Mouse (Mus musculus): Measurements from ENCODE around the gene Msmo1.
A peak's percentile ranks its signal among the peaks of the same experiment; 100 is the strongest.

Gene Msmo1

DNA sequence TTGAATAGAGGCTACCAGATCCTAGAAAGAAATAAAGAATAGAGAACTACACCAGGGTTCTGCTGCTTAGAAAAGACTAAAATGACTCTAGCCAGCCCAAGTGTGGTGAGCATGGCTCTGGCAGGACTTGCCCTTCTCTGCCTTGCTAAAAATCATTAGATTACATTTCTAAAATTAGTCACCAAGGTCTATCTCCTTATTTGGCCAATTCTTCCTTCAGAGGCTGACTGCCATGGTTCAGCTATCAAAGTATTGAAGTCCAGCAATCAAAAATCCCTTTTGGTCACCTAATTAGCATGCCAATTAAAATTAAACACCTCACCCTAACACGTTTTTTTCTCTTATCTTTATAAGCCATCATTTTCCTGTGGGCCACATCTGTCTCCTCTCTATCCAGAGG is 22.0 kb downstream of the Msmo1 start:
- DNase-seq, result no peak

DNA sequence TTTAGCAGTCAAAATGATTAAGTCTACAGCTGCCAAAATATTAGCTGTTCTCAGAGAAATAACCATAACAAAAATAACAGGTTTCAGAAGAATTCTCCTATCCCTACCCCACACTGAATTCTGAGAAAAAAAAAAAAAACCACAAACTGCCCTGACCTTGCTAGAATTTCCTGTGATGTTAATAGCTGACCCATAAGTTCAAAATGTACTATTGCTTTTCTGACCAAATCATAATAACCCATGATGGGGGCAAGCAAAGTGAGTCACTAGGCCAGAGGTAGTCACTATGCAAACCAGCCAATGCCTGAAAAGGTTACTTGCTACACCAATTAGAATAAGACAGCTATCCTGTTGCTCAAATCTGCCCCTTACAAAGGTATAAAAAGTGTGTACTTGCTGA is 26.1 kb downstream of the Msmo1 start:
- no peak for DNase-seq

DNA sequence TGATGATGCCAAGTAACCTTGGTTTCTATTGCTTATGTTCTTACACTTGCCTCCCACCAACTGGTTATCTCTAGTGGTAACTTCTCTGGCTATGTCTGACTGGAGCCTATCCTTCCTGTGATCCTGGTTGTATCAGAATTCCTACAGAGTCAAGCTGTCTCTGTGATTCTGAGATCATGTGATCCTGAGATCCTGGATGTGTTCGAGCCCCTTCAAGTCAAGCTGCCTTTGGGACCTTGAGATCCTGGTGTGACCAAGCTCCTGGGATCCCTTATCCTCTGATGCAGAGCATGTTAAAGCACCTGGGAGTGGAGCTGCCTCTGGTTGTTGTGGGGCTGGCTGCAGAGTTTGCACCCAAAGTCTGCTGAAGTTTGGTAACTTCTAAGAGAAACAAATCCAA is 30.4 kb downstream of the Msmo1 start:
- DNase-seq, result no peak

DNA sequence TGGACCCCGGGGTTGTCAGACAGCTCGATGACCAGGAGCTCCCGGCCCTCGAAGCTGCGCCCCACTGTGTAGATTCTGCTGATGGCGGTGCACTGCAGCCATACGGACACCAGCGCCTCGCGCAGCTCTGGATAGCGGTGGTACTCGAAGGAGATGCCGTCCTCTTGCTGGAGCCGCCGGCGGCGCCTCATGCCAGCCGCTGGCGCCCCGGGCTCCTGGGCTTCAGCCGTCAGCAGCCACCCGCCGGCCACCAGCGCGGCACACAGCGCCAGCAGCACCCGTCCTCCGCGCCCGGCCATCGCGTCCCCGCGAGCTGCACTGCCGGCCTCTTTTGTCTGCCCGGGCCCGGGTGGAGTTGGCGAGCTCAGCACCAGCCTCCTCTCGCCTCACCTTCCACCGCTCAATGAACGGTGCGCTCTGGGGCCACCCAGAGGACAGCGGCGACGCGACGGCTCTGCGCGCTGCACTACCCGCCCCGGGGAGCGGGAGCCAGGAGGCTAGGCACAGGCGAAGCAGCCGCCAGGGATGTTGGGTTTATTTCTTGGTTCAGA is 40.9 kb downstream of the Msmo1 start, which contains the start of gene Cpe:
TSS of gene Cpe (minus strand) at position 404 of the 551 bp plus-strand sequence.
- peak; percentile 69 to 87 for DNase-seq

DNA sequence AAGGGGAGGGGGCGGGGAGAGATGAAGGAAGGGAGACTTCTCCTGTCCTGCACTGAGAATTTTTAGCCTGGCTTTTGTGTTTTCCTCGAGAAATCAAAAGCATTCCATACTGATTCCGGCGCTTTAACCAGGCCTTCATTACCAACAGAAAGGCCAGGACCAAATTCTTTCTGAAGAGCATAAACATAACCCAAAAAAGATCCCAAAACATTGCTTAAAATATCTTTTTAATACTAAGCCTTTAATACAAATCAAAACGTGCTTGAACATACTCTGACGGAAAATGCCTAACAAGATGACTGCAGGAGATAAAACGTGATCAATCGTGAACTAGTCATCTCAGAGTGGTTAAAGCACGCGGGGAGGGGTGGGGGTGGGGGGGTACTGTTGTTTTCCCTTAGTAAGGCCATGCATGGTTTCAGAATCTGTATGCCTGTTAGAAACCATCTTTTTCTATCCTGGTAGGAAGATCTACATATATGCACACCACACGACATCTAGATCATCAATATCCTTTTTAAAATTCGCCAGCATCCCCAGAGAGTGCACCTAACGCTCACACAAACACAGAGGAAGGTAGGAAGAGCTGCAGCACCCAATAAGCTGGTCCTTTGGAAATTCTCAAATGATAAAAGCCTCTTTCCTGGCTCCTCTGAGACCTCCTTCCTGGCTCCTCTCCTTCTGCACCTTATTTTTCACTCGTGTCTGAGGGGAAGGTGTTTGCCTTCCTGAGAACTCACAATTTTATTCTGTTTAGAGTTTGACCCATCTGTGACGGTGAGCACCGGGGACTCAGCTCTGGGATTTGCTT is 41.8 kb downstream of the Msmo1 start:
- DNase-seq, result no peak

DNA sequence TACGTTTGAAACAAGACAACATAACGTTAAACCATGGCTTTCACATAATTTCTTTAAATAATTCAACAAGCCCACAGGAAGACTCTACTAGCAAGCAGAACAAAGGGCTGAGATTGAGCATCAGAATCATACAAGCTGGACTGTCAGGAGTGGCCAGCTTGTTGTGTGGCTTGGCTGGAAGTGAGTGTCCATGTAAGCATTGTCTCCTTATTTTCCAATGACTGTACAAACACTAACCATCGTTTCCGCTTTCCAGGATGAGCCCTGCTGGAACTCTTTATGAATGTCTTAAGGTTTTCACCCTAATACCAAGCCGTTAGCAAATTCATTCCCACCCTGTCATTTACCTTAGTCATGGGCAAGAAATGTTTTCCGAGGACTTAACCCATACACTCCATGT is 42.7 kb downstream of the Msmo1 start:
- no peak for DNase-seq

DNA sequence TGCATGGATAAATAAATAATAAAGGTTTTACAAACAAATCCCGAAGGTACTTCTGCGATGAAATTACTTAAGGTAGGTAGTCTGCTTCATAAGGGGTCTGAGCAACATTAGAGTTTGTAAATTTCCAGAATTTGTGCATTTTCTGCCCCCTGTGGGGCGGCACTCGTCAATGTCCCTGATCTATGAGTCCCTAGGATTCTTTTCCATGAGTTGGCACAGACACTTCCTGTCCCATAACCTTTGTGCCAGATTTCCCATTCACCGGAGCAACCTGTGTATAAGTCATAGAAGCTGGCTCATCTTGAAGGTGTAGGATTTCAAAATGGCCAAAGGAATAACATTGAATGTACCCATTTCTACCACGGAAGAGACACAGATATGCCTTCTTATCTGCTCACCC is 43.3 kb downstream of the Msmo1 start:
- DNase-seq, result no peak

DNA sequence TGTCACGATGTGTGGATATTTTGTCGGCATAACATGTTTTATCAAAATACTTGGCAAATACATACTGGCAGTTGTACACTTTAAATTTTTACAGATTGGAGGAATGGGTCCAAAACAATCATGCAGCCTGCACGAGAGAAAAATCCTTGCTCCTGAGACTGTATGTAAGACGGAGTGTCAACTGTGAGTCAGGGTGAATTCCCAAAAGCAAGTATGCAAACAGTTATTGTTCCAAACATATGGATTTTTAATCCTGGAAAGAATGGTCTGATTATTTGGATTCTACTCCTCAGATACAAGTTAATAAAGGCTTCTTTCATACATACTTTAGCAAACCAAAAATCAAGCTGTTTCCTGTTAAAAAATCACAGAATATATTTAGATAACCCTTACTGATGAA is 44.9 kb downstream of the Msmo1 start:
- no peak for DNase-seq

DNA sequence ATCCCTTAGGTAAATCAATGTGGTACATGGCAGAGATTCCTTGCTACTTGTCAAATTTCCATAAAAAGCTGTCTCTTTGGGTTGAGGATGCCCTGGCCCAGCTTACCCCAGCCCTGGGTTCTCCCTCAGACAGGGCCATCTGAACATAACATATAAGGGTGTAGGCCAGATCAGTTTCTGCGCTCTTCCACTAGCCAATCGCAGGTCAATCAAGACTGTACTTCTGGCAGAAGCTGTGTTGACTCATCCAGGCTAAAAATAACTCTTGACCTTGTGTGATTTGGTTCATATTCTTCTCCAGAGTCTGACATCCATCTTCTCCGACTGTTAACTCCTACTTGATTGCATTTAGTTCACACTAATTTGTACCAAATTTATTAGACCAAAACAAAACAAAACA is 45.4 kb downstream of the Msmo1 start:
- DNase-seq, result peak in 1 of 2 experiments; percentile 13

DNA sequence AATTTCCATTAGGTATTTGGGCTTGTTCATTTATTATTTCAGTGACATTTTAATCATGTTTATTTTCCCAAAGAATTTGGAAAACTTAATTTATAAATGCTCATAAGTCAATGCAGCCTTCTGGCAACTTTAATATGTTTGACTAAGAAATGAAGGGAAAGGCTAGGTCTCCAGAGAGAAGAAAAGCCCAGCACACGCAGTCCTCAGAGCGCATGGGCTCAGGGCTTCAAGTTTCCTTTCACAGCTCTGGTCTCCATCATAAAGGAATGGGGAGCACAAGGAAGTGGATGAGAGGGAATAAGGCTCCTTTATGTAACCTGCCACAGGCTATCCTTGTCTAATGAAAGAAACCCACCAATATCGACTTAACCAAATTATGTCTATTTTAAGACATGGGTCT is 51.1 kb downstream of the Msmo1 start:
- no peak for DNase-seq

DNA sequence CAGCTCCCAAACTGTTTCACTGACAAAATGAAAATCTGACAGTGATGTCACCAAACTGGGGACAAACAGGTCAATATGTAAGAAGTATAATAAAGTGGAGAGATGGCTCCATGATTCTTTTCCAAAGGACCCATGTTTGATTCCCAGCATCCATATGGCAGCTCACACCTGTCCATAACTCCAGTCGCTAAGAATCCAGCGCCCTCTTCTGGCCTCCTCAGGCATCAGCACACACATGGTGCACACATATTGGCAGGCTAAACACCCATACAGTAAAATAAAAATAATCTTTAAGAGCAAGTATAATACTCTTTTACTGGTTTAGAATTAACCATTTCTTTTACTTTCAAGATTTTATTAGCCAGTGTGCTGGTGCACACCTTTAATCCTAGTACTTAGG is 57.2 kb downstream of the Msmo1 start:
- no peak for DNase-seq

DNA sequence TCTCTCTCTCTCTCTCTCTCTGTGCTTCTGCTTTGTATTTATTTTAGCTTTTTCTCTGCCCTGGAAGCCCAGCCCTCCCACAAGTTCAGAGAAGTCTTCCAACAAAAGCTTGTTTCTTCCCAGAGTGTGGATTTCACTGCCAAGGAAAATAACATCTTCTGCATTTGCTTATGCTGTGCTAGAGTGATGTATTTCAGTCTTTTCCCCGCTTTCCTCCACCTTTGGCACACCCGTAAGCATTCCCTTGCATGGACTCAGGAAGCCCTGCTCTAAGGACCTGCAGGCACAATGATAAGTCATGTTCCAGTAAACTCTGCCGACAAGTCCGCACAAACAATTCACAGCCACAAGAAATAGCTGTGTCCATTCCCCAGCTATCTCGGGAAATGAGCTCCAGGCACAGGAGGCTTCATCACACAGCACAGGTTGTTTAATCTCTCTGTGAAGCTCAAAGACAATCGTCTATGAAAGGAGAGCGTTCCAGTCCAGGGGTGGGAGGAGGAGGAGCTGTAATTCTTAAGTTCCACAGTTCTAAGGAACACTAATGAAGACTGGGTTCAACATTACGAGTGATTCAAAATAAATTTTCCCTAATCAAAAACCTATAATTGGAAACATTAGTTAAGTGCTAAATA is 58.5 kb downstream of the Msmo1 start:
- DNase-seq, result peak in 1 of 2 experiments; percentile 8

DNA sequence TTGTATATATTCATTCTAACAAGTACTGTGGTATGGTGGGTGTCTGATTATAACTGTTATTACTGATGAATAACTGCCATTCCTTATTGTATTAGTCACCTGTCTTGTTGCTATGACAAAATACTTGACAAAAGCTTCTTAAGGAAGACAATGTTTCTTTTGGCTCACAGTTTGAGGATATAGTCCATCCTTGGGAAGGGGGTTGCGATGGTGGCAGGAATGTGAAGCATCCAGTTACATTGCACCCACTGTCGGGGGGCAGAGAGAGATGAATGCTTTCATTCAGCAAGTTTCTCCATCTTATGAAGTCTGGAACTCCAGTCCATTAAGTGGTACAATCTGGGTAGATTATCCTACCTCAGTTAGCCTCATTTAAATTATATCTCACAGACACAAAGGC is 60.7 kb downstream of the Msmo1 start:
- DNase-seq, result no peak

DNA sequence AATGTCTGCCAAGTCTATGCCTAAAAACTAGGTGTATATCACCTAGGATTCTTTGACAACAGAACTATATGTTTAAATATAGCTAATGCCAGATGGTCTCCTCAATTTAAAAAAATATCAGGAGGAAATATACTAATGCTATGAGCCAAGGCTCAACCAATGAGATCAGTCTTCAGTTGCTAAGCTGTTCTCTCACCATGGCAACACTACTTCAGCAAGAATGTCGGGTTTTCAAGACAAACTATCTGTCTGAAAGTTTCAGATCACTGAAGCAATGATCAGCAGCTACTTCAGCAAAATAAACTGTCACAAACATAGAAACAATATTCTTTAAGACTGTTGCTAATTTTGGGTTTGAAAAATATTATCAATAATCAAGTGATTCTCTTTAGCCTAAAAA is 61.7 kb downstream of the Msmo1 start:
- DNase-seq, result no peak
